Mouse (Mus musculus) ES-Bruce4 (cell line): ENCODE measurements around the gene Nkiras1.
"Not testable (repeated sequence)": the region's sequence is repeated elsewhere in the genome, so short reads cannot be mapped to it uniquely, and the experiment has no call there.

Experiments
- CTCF ChIP-seq: IDR thresholded peaks from one replicate; pipeline ENCODE4 v1.8.1; 2011; ENCODE audit warnings: low read depth, low read length
- EP300 ChIP-seq: IDR thresholded peaks from 2 replicates; pipeline ENCODE4 v1.6.1; 2011; ENCODE audit warnings: low read depth, low read length; ENCODE audit not compliant: insufficient read depth
- POLR2A ChIP-seq: IDR thresholded peaks from one replicate; pipeline ENCODE4 v1.8.1; 2011; ENCODE audit warnings: low read length; ENCODE audit not compliant: insufficient read depth

DNA sequence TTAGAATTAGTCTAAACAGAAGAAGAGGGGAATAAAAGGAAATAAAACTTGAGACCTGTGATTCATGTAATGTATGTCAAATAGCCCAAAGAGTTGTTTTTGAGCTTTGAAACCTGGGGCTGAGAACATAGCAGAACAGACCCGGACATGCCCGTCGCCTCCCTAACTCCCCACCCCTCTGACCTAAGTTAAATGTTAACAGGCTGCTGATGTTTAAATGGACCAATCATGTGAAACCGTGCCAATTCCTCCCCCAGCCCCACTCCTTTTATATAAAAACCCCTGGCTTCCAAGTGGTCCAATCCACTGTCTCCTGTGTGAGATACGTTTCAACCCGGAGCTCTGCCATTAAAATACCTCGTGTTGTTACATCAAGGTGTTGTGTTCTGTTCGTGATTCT, 39.1 kb upstream of the Nkiras1 start:
- TF ChIP-seq CTCF, POLR2A, EP300: not testable (repeated sequence)
